Mouse (Mus musculus): ENCODE data around the gene Nav1. TPM values are rescaled to one million over a fixed set of nuclear protein-coding genes. Genes with fewer than 3 reads are reported as not detected.

Nav1 gene
- polyA plus RNA-seq, 1 experiment = not detected

DNA sequence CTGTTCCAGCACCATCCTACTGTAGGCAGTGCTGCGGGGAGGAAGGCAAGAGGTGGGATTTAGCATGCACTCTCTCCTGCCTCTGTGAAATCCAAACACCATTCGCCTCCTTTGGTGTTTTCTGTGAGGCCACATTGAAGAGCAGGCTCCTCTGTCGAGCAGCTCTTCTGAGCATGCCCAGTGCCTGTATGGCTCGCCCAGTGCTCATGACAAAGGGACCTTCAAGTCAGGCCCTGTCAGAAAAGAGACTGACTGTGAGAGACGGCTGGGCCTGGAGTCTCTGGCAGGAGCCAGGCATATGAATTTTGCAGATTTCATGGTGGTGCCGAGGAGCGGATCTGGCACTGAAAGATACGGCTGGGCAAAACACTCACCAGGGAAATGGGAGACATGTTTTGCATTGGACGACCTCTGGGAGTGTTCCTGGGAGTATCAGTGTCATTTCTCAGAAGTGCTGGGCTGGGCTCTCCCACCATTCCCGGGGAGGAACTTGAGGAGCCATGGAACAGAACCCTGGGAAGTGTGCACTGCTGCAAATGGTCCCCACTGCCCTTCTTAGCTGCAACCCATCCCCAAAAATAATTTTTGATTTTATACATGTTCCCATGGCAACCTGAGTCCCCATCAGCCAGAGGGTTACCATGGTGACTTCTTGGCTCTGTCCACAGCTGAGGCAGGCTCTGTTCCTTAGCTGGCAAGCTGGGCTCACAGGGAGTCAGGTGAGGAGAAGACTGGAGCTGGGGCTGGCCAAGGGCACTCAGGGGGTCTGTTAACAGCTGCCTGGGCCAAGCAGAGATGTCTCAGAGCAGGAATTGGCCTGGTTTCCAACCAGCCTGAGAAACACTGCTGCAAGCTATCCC is 42.2 kb downstream of the Nav1 start:
- Histone ChIP-seq H3K4me1 (ENCODE audit: control insufficient read depth, insufficient read depth, low read length) (peaks cover 55% of the 10 kb centered on the region), H3K27ac (ENCODE audit: insufficient read depth, low read depth, low read length) (no peak overlapping the region), H3K4me3 (ENCODE audit: insufficient read depth, low read depth, low read length) (no peak overlapping the region)
- WGBS = 51% methylated on average over 10 of the region's 10 CpGs
- TF ChIP-seq CTCF (IDR thresholded peaks at IDR 0.05; ENCODE audit: insufficient read depth, low read depth, low read length) (no peak), POLR2A (IDR thresholded peaks at IDR 0.05; ENCODE audit: insufficient read depth, low read depth, low read length) (no peak)

DNA sequence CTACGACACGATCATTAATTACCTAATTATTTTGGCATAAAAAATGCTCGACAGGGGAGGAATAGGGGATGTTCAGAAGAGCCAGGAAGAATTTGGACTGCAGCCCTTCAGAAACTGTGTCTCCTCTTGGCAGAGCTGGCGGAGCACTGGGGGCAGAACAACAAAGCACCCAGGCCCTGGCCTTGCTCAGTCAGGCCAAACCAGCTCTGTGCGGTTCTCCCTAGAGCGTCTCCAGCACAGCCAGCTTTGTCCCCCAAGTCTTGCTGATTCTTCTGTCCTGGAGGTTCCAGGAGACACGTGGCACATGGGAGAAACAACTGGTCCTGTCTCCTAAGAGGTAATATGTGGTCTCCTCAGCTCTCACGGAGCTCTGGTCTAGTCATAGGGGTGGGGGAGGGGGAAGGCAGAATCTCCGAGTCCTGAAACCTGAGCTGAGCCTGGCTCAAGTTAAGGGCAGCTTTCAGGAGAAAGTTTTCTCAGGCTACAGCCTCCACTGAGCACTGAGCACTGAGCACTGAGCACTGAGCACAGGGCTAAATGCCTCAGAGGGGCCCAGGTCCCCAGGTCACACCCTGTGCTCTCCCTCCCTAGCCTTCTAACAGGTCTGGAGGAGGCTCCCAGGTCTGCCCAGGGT is 43.2 kb downstream of the Nav1 start:
- H3K27ac ChIP-seq (ENCODE audit: insufficient read depth, low read depth, low read length) = no peak overlapping the region
- H3K4me1 ChIP-seq (ENCODE audit: control insufficient read depth, insufficient read depth, low read length) = peaks cover 51% of the 10 kb centered on the region
- 46% methylated on average over 9 of the region's 9 CpGs for WGBS
- no peak overlapping the region for H3K4me3 ChIP-seq (ENCODE audit: insufficient read depth, low read depth, low read length)
- no peak for TF ChIP-seq POLR2A (IDR thresholded peaks at IDR 0.05; ENCODE audit: insufficient read depth, low read depth, low read length)
- no peak for TF ChIP-seq CTCF (IDR thresholded peaks at IDR 0.05; ENCODE audit: insufficient read depth, low read depth, low read length)

DNA sequence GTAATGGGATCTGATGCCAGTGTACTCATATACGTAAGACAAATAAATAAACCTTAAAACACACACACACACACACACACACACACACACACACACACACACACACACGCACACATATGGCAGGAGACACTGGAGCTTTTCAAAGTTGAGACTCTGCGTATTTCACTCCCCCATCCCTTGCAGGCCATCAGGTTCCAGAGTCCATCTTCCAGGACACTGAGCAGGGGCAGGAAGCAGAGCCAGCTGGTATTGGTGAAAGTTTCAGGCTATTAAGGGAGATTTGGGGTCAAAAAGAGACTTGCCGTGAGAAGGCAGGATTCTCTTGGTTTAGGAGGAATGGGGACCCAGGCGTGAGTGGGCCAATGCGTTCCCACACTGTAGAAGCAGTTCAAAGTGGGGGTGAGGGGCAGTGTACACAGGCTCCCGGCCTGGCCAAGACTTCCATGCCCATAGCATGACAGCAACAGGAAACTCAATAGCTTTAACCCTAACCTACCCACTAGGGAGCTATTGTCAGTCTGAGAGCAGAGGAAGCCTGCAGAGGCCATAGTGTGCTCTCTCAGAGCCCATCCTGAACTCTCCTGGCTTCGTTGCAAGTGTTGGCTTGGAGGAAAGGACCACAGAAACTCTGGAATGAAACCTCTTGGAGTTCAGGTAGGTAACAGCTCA is 44.0 kb downstream of the Nav1 start:
- no peak overlapping the region for H3K27ac ChIP-seq (ENCODE audit: insufficient read depth, low read depth, low read length)
- WGBS = 71% methylated on average over 8 of the region's 8 CpGs
- TF ChIP-seq POLR2A (IDR thresholded peaks at IDR 0.05; ENCODE audit: insufficient read depth, low read depth, low read length) (no peak), CTCF (IDR thresholded peaks at IDR 0.05; ENCODE audit: insufficient read depth, low read depth, low read length) (no peak)
- H3K4me3 ChIP-seq (ENCODE audit: insufficient read depth, low read depth, low read length) = no peak overlapping the region
- H3K4me1 ChIP-seq (ENCODE audit: control insufficient read depth, insufficient read depth, low read length) = peaks cover 47% of the 10 kb centered on the region

DNA sequence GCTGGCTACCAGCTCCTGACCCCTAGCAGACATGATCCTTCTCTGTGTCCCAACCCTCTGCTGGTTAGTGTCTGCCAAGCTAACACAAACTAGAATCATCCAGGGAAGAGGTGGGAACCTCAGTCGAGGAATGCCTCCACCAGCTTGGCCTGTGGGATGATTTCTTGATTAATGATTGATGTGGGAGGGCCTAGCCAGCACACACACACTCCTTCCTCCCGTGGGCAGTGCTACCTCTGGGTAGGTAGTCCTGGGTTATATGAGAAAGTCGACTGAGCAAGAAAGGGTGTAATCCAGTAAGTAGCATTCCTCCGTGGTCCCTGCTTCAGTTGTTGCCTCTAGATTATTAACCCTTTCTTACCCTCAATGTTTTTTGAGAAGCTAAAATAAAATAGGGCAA is 45.0 kb downstream of the Nav1 start:
- Histone ChIP-seq H3K4me1 (ENCODE audit: control insufficient read depth, insufficient read depth, low read length) (peaks cover 47% of the 10 kb centered on the region), H3K27ac (ENCODE audit: insufficient read depth, low read depth, low read length) (no peak overlapping the region), H3K4me3 (ENCODE audit: insufficient read depth, low read depth, low read length) (no peak overlapping the region)
- WGBS = 39% methylated on average over 4 of the region's 4 CpGs
- TF ChIP-seq POLR2A (IDR thresholded peaks at IDR 0.05; ENCODE audit: insufficient read depth, low read depth, low read length) = no peak
- no peak for TF ChIP-seq CTCF (IDR thresholded peaks at IDR 0.05; ENCODE audit: insufficient read depth, low read depth, low read length)

DNA sequence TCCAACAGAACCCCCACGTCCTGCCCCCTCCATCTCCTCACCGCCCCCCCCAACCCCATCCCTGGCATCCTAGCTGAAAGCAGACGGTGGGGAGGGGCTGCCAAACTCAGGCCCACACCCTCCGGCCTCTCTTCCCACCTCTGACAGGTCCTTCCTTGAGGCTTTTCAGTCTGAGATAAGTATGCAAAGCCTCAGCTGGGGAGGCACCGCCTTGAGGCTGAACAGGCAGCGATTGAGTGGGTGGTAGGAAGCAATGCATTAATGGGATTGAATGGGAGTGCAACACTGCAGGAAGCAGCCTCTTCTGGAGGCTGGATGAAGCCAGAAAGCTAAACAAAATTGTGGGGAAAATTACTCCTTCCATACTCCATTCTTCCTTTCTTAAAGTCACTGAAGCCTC is 45.8 kb downstream of the Nav1 start:
- Histone ChIP-seq H3K4me3 (ENCODE audit: insufficient read depth, low read depth, low read length) (no peak overlapping the region), H3K27ac (ENCODE audit: insufficient read depth, low read depth, low read length) (no peak overlapping the region), H3K4me1 (ENCODE audit: control insufficient read depth, insufficient read depth, low read length) (peaks cover 44% of the 10 kb centered on the region)
- no peak for TF ChIP-seq CTCF (IDR thresholded peaks at IDR 0.05; ENCODE audit: insufficient read depth, low read depth, low read length)
- no peak for TF ChIP-seq POLR2A (IDR thresholded peaks at IDR 0.05; ENCODE audit: insufficient read depth, low read depth, low read length)
- 38% methylated on average over 6 of the region's 6 CpGs for WGBS

- 55% methylated on average over 6 of the region's 6 CpGs for WGBS
- H3K27ac ChIP-seq (ENCODE audit: insufficient read depth, low read depth, low read length) = no peak overlapping the region
- no peak overlapping the region for H3K4me3 ChIP-seq (ENCODE audit: insufficient read depth, low read depth, low read length)
- no peak for TF ChIP-seq POLR2A (IDR thresholded peaks at IDR 0.05; ENCODE audit: insufficient read depth, low read depth, low read length)
- no peak for TF ChIP-seq CTCF (IDR thresholded peaks at IDR 0.05; ENCODE audit: insufficient read depth, low read depth, low read length)
- peaks cover 32% of the 10 kb centered on the region for H3K4me1 ChIP-seq (ENCODE audit: control insufficient read depth, insufficient read depth, low read length)
Measured at GRCm38 (mm10) chr1:135557976-135558375, 49.1 kb downstream of the Nav1 start.

- WGBS = 77% methylated on average over 8 of the region's 8 CpGs
- H3K4me3 ChIP-seq (ENCODE audit: insufficient read depth, low read depth, low read length) = no peak overlapping the region
- H3K4me1 ChIP-seq (ENCODE audit: control insufficient read depth, insufficient read depth, low read length) = peaks cover 27% of the 10 kb centered on the region
- H3K27ac ChIP-seq (ENCODE audit: insufficient read depth, low read depth, low read length) = no peak overlapping the region
- TF ChIP-seq POLR2A (IDR thresholded peaks at IDR 0.05; ENCODE audit: insufficient read depth, low read depth, low read length) (no peak), CTCF (IDR thresholded peaks at IDR 0.05; ENCODE audit: insufficient read depth, low read depth, low read length) (no peak)
Measured at GRCm38 (mm10) chr1:135555885-135556284, 51.2 kb downstream of the Nav1 start.

DNA sequence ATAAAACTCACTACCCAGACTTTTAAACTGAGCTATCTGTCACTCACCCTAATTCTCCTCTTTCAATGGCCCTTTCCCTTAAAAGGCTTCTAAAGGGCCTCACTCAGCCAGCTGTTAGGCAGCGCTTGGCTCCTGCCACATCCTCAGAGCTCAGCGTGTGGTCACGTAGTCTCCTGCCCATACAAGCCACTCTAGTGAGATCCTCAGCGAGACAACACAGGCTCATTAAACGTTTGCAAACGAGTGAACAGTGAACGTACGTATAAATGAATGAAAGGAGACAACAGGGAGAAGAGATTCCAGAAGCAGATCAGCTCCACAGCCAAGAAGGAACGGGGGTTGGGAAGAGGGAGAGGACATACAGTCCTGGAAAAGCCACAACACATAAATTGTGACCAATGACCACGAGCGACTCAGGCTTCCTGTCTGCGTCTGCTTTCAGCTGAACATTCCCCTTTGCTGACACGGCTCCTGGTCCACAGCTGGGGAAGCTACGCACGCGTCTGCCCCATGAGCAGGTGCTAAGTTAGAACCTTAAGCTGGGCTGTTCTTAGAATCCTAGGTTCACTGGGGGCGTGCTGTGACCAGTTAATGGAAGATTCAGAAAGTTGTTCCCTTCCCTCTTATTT is 52.3 kb downstream of the Nav1 start:
- TF ChIP-seq POLR2A (IDR thresholded peaks at IDR 0.05; ENCODE audit: insufficient read depth, low read depth, low read length) (no peak), CTCF (IDR thresholded peaks at IDR 0.05; ENCODE audit: insufficient read depth, low read depth, low read length) (no peak)
- 65% methylated on average over 17 of the region's 17 CpGs for WGBS
- H3K4me1 ChIP-seq (ENCODE audit: control insufficient read depth, insufficient read depth, low read length) = peaks cover 26% of the 10 kb centered on the region
- H3K4me3 ChIP-seq (ENCODE audit: insufficient read depth, low read depth, low read length) = no peak overlapping the region
- H3K27ac ChIP-seq (ENCODE audit: insufficient read depth, low read depth, low read length) = no peak overlapping the region
